Mouse (Mus musculus): ENCODE data around the gene Flt1.

Gene Flt1

GRCm38 (mm10) chr5:147551879-147552627 lies 173.8 kb downstream of the Flt1 start:
- DNase-seq (ENCODE audit: low read depth, low spot score) = no peak

- DNase-seq (ENCODE audit: low read depth, low spot score) = no peak
Observed at GRCm38 (mm10) chr5:147549016-147549755, 176.6 kb downstream of the Flt1 start.

GRCm38 (mm10) chr5:147545731-147546241 lies 180.0 kb downstream of the Flt1 start:
- DNase-seq (ENCODE audit: low read depth, low spot score) = peak; percentile 31

GRCm38 (mm10) chr5:147542291-147542690 lies 183.5 kb downstream of the Flt1 start:
- DNase-seq (ENCODE audit: low read depth, low spot score) = no peak

- no peak for DNase-seq (ENCODE audit: low read depth, low spot score)
Observed at GRCm38 (mm10) chr5:147539815-147540214, 186.0 kb downstream of the Flt1 start.

GRCm38 (mm10) chr5:147539409-147539808 lies 186.4 kb downstream of the Flt1 start:
- no peak for DNase-seq (ENCODE audit: low read depth, low spot score)

- DNase-seq (ENCODE audit: low read depth, low spot score) = no peak
Observed at GRCm38 (mm10) chr5:147532031-147532430, 193.8 kb downstream of the Flt1 start.

GRCm38 (mm10) chr5:147527788-147528187 lies 198.0 kb downstream of the Flt1 start:
- no peak for DNase-seq (ENCODE audit: low read depth, low spot score)

- DNase-seq (ENCODE audit: low read depth, low spot score) = no peak
Observed at GRCm38 (mm10) chr5:147527006-147527405, 198.8 kb downstream of the Flt1 start.
